Mouse (Mus musculus): Measurements from ENCODE around the gene Zc3hav1l.

- TF ChIP-seq EP300 (IDR thresholded peaks at IDR 0.05): no peak
- TF ChIP-seq CTCF (IDR thresholded peaks at IDR 0.05): no peak
These were observed 45.1 kb upstream of the Zc3hav1l start for GRCm38 (mm10) chr6:38344006-38344670.

Measured in lung, postnatal 0 days (tissue).